Mouse (Mus musculus) heart, adult 2 months (tissue): ENCODE measurements around the gene Rbm19.
A peak's percentile ranks its signal among the peaks of the same experiment; 100 is the strongest.

Experiments
- CTCF ChIP-seq: fragments of 200-600 bp; IDR thresholded peaks from 2 replicates; pipeline ENCODE4 v1.8.1; 2022; ENCODE audit warnings: antibody characterized with exemption, mild to moderate bottlenecking, moderate library complexity
- EP300 ChIP-seq: fragments of 200-500 bp; IDR thresholded peaks from 2 replicates; pipeline ENCODE4 v1.6.1; 2011; ENCODE audit warnings: low read depth, low read length, control low read depth; ENCODE audit not compliant: insufficient read depth
- POLR2A ChIP-seq: fragments of 200-500 bp; IDR thresholded peaks from 2 replicates; pipeline ENCODE4 v1.6.1; 2011; ENCODE audit warnings: mild to moderate bottlenecking, low read depth, low read length, control low read depth; ENCODE audit not compliant: insufficient read depth

GRCm38 (mm10) chr5:120094602-120095001 is 21.7 kb upstream of the Rbm19 start:
- TF ChIP-seq CTCF (peak; percentile 69), POLR2A (no peak), EP300 (no peak)
